Mouse (Mus musculus): ENCODE results near the gene Lrrc73. TPM values are rescaled to one million over a fixed set of nuclear protein-coding genes. Genes with fewer than 3 reads are reported as not detected.

Gene Lrrc73
- polyA plus RNA-seq, 1 experiment from 2014 or later = 4.1 TPM

GRCm38 (mm10) chr17:46301892-46302291 lies 48.6 kb downstream of the Lrrc73 start:
- Histone ChIP-seq H3K4me2 (replicated peaks) (no peak overlapping the region), H3K9ac (no peak overlapping the region), H3K27me3 (peaks cover 38% of the 10 kb centered on the region), H3K9me3 (replicated peaks) (no peaks in the 10 kb centered on the region), H3K36me3 (peaks cover 18% of the 10 kb centered on the region; the same call in 1 of the 2 replicates), H3K4me1 (peaks cover 19% of the 10 kb centered on the region), H3K4me3 (no peak overlapping the region), H3K27ac (no peak overlapping the region)
- no peak for ATAC-seq (ENCODE audit: low FRiP score)
- WGBS = 75% methylated on average over 12 of the region's 12 CpGs

- Histone ChIP-seq H3K9ac (no peak overlapping the region), H3K27me3 (peaks cover 16% of the 10 kb centered on the region), H3K27ac (no peak overlapping the region), H3K4me3 (no peak overlapping the region), H3K36me3 (peaks cover 21% of the 10 kb centered on the region; the same call in 1 of the 2 replicates), H3K9me3 (replicated peaks) (no peaks in the 10 kb centered on the region), H3K4me1 (peaks cover 2% of the 10 kb centered on the region; the same call in 1 of the 2 replicates), H3K4me2 (replicated peaks) (no peak overlapping the region)
- no peak for ATAC-seq (ENCODE audit: low FRiP score)
- 88% methylated on average over 9 of the region's 9 CpGs for WGBS
Observed at GRCm38 (mm10) chr17:46304184-46304583, 50.9 kb downstream of the Lrrc73 start.

MicroRNAs within 50 kb of the gene (microRNA counts, 519-probe panel; counts per million panel counts)
- 470 counts per million, percentile 58 among the panel's probes with 10 or more counts for microRNA mmu-miR-693-3p
- microRNA mmu-miR-693-5p = 470 counts per million, percentile 58 among the panel's probes with 10 or more counts

Small RNA genes lying within 50 kb of the gene (microRNA-seq; reads per million reads assigned to microRNA genes)
- 0.81 reads per million for gene Mir693

Other genes starting within 250 kb of the Lrrc73 start
- gene Vegfa, start 221.2 kb upstream of the Lrrc73 start, polyA plus RNA-seq (2016; fragmentation: Nextera tagmentation; extraction: Ambion mirVana) = 4.0 and 4.7 TPM in 2 replicates
- 120 and 130 TPM in 2 replicates for gene Mrps18a, start 142.5 kb upstream of the Lrrc73 start, polyA plus RNA-seq (2016; fragmentation: Nextera tagmentation; extraction: Ambion mirVana)
- 20.3 and 21.5 TPM in 2 replicates for gene Rsph9, start 109.3 kb upstream of the Lrrc73 start, polyA plus RNA-seq (2016; fragmentation: Nextera tagmentation; extraction: Ambion mirVana)
- 27.6 and 30.6 TPM in 2 replicates for gene Mad2l1bp, start 100.0 kb upstream of the Lrrc73 start, polyA plus RNA-seq (2016; fragmentation: Nextera tagmentation; extraction: Ambion mirVana)
- 49.3 and 54.1 TPM in 2 replicates for gene Gtpbp2, start 92.5 kb upstream of the Lrrc73 start, polyA plus RNA-seq (2016; fragmentation: Nextera tagmentation; extraction: Ambion mirVana)
- 12.4 and 14.0 TPM in 2 replicates for gene Polh, start 50.9 kb upstream of the Lrrc73 start, polyA plus RNA-seq (2016; fragmentation: Nextera tagmentation; extraction: Ambion mirVana)
- 57.6 and 58.3 TPM in 2 replicates for gene Xpo5, start 50.7 kb upstream of the Lrrc73 start, polyA plus RNA-seq (2016; fragmentation: Nextera tagmentation; extraction: Ambion mirVana)
- gene Polr1c, start 5.5 kb upstream of the Lrrc73 start, polyA plus RNA-seq (2016; fragmentation: Nextera tagmentation; extraction: Ambion mirVana) = 76.1 and 91.8 TPM in 2 replicates
- 77.2 and 83.8 TPM in 2 replicates for gene Yipf3, start 5.5 kb upstream of the Lrrc73 start, polyA plus RNA-seq (2016; fragmentation: Nextera tagmentation; extraction: Ambion mirVana)
- gene Tjap1, start 29.5 kb downstream of the Lrrc73 start, polyA plus RNA-seq (2016; fragmentation: Nextera tagmentation; extraction: Ambion mirVana) = 50.0 and 54.1 TPM in 2 replicates
- gene Dlk2, start 43.9 kb downstream of the Lrrc73 start, polyA plus RNA-seq (2016; fragmentation: Nextera tagmentation; extraction: Ambion mirVana) = 2.9 and 3.1 TPM in 2 replicates
- gene Abcc10, start 74.8 kb downstream of the Lrrc73 start, polyA plus RNA-seq (2016; fragmentation: Nextera tagmentation; extraction: Ambion mirVana) = 9.7 and 10.8 TPM in 2 replicates
- gene Zfp318, start 130.2 kb downstream of the Lrrc73 start, polyA plus RNA-seq (2016; fragmentation: Nextera tagmentation; extraction: Ambion mirVana) = 24.4 and 25.3 TPM in 2 replicates
- gene Crip3, start 175.4 kb downstream of the Lrrc73 start, polyA plus RNA-seq (2016; fragmentation: Nextera tagmentation; extraction: Ambion mirVana) = 0.57 and 0.95 TPM in 2 replicates
- not detected in 2 replicates for gene Slc22a7, start 184.9 kb downstream of the Lrrc73 start, polyA plus RNA-seq (2016; fragmentation: Nextera tagmentation; extraction: Ambion mirVana)
- gene Ttbk1, start 234.1 kb downstream of the Lrrc73 start, polyA plus RNA-seq (2016; fragmentation: Nextera tagmentation; extraction: Ambion mirVana) = 5.3 and 6.6 TPM in 2 replicates
- gene Dnph1, start 243.2 kb downstream of the Lrrc73 start, polyA plus RNA-seq (2016; fragmentation: Nextera tagmentation; extraction: Ambion mirVana) = 35.3 and 35.5 TPM in 2 replicates

Data from hindbrain, embryonic 12.5 days (tissue).